Mouse (Mus musculus) bone marrow, adult 2 months (tissue): ENCODE results near the gene Myo18a.
A peak's percentile ranks its signal among the peaks of the same experiment; 100 is the strongest.

Experiments
- CTCF ChIP-seq: fragments of 200-500 bp; IDR thresholded peaks from 2 replicates; pipeline ENCODE4 v1.5.1; 2011; ENCODE audit warnings: low read length, control low read depth; ENCODE audit not compliant: control insufficient read depth, insufficient read depth
- POLR2A ChIP-seq: fragments of 200-500 bp; IDR thresholded peaks from 2 replicates; pipeline ENCODE4 v1.6.1; 2011; ENCODE audit warnings: low read depth, mild to moderate bottlenecking, control low read depth, low read length, borderline replicate concordance; ENCODE audit not compliant: control insufficient read depth

DNA sequence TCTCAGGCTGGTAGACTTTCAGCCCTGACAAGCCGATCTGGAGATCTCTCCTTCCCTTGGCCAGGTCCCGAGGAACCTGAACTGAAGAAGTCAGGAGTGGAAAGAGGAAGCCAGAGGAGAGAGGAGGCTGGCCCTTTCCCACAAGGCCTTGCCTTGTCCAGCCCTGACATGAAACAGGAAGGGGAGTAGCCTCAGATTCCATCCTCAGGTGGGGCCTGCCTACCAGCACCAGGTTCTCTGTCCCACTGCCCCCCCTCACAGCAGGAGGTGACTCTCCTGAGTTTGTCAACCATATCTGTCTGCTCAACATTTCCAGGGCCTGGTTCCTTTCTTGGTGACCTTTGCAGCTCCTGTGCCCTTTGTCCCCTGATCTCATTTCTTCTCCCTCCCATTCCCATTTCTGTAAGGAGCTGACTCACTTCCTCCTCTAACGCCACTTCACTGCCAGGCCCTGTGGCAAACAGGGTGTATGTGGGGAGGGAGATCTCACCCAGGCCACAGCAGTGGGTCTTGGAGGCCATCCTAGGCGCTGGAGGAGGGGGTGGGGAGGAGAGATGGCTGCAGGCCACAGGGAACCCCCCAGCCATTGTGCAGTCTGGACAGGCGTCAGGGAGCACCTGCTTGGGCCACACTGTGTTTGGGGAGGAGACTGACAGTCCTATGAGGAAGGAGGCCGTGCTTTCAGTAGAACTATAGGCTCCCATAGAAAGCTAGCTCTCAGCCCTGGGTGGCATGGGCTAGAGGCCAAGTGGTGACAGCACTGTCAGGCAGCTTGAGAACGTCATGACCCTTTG, 22.9 kb downstream of the Myo18a start:
- TF ChIP-seq CTCF = no peak
- TF ChIP-seq POLR2A = peak; percentile 39; the same call in 1 of the 2 replicates
